Mouse (Mus musculus) gastrocnemius, postnatal 14 days (tissue): Measurements from ENCODE around the gene Gjd2. TPM values are rescaled to one million over a fixed set of nuclear protein-coding genes. Genes with fewer than 3 reads are reported as not detected.

Source experiments
- DNase-seq: peaks from one replicate; pipeline ENCODE4 v3.0.0; 2021; ENCODE audit warnings: mixed read lengths
- intact Hi-C: fragments of 180-260 bp; cut with DNase I; formaldehyde crosslinking; loops from one replicate; pipeline ENCODE4 v1.15.1; 2025; ENCODE audit warnings: low total_unique reads
- long read RNA-seq, 2 experiments: library from polyadenylated mRNA; stranded (forward); transcript quantifications; one replicate each; pipeline ENCODE4 v2.0.0; 2021
- total RNA-seq, 2 experiments: library from RNA; stranded (reverse); gene quantifications; 2 replicates each; pipeline ENCODE4 v1.2.3; 2021

Gene Gjd2
- not detected for total RNA-seq
- long read RNA-seq, experiment 1 = 0 reads
- long read RNA-seq, experiment 2 = 0 reads

DNA sequence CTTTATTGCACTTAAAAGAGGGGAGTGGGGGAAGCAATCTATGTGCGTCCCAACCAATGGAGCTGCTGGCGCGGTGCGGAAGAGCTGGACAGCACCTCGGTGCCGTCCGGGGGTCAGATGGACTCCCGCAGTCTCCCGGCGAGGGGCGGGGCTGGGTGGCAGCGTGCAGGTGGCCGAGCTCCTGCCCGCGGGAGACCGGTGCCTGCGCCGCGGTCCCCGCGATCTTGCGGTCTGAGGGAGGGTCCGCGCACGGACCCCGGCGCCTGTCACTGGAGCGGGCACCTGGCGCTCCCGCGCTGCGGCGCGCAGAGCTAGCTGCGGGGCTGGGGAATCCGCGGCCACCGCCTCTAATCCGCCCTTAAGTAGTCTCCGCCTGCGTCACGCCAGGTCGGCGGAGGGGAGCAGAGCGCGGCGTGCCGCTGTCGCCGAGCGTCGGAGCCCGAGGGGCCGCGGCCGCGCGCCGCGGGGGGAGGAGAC, at the start of gene Gjd2:
Gjd2 (minus strand) TSS at position 325 of the 477 bp plus-strand sequence.
- intact Hi-C loops = no loop called here
- no peak for DNase-seq

DNA sequence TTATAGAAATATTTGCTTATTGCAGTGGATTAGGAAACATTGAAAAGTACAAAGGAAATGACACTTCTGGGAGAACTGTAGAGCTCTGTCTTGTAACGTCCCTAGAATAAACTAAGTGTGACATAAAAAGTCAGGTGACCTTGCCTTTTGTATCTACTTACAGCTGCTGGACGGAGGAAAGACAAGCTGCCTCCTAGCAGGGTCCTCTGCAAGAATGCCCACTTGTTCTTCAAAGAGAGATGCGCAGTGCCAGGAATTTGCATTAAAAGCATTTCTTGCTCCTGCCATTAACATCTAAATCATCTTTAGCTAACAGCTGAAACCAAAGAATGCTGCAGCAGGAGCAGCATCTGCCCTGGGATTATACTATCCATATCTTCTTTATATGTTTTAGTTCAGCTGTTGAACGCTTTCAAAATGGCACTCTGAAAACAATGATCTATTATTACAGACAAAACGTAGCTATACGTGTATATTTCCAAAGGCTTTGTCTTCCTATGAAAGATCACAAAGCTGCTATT, 46.7 kb upstream of the Gjd2 start:
- DNase-seq = no peak
- intact Hi-C loops = no loop called here

DNA sequence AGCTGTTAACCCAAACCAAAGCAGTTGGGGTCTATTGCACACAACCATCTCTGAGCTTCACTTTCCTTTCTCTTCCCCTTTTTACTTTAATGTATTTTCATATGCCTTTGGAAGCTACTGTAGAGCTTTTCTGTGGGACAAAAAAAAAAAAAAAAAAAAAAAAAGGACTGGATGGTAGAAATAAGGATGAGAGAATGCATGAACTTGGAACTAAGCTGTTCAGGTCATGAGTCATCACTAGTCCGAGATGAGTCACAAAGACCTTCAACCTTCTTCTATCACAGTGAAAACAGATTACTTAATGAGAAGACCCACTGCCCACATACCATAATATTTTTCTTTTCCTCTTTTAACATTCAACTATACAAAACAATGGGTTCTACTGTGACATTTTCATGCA, 46.2 kb upstream of the Gjd2 start:
- DNase-seq = no peak
- intact Hi-C loops = no loop called here

DNA sequence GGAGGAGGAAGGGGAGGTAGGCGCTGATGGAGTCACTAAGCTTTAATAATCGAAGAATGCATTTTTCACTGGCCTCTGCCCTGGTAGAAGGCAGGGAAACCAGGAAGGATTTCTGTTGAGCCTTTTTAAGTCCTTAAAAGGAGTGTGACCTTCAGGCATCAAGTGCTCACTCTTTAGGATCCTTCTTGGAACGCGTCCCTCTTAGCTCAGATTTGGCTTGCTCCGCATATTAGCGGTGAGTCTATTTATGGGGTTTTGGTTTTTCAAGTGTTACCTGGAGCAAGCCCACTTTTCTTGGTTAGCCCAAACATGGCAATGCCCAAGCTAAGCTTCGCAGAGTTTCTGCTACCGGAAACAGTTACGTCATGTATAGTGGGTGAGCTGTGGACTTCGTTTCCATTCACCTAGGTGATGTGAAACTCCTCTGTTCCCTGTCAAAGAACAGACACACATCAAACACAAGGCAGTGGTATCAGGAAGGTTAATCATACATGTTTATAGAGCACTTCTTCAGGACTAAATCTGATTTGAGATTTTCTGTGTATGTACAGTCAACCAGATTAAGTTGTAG, 44.9 kb upstream of the Gjd2 start:
- intact Hi-C loops = no loop called here
- DNase-seq = no peak

DNA sequence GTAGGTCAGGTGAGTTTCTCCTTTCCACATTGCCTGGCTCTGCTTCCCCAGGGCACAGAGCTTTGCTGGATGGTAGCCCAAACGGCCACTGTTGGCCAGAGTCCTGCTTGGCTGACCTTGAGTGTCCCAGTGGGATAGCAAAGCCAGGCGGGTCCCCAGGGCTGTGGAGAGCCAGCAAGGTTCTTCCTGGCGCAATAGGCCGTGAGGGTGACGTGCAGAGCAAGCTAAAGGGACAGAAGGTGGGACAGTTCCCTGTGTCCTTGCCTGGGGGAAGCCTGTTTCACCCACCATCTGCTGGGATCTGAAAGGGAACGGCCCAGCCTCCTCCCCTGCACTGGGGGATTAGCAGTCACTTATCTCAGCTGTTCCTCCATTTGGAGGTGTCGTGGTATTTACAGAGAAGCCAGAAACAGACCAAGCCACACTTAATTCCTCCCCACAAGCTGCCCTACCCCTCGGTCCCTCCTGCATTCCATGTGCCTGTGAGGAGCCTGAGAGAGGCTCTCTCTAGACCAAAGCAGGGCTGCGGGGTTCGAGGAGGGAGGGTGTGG, 44.0 kb upstream of the Gjd2 start:
- DNase-seq = peak; percentile 67
- intact Hi-C loops = no loop called here

DNA sequence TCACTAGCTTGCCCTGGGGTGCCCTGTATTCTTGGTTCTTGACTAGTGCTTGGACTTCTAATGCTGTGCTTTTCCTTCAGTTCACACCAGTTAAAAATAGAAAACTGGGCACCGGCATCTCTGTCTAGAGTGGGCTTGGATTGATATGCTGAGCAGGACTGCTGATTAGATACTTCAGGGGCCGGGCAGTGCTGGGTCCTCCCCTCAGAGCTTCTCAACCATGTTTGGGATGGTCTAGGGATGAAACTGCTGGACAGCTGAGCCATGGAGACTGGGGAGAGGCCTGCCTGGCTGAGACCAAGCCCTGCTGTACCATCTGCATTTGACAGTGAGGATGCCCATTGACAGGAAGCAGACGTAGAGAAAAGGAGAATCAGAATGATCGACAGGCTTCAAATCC, 40.7 kb upstream of the Gjd2 start:
- DNase-seq = peak; percentile 7
- intact Hi-C loops = no loop called here

DNA sequence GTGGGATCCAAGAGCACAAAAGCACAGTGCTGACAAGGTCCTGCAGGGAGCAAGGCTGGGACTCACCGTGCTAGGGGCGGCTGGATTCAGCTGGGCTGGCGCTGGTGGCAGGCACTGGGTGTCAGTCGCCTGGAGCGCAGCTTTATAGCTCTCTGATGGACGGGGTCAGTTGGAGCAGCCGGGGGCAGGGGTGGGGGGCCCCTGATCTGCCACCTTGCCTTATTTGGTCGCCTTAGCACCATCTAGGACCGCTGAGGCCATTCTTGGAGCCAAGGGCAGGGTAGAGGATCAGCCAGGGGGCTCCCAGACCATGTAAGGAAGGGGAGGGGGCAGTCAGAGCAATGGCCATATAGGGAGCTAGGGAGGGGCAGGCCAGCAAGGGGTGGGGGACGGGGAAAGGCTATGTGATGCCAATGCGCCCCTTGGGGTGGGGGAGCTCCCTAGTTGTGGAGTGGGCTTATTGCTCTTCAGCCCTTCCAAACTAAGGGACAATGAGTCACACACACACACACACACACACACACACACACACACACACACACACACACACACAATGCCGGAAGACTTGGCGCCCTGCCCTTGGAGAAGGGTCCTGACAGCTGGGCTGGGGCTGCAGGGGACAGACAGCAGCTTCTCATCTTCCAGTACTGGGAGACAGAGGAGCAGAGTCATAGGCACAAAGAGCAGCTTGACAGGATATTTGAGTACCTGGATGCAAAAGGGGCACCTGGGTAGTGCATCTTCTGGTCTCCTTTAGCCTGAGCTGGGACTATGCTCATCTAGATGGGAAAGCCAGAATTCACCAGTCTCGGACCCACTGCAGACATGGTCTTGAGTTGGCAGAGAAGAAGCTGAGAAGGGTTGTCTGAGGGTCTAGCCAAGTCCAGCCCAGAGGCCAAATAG, 39.5 kb upstream of the Gjd2 start, which contains the start of gene Actc1:
Actc1 (minus strand) TSS at position 853 of the 903 bp plus-strand sequence.
- DNase-seq = peak; percentile 52

DNA sequence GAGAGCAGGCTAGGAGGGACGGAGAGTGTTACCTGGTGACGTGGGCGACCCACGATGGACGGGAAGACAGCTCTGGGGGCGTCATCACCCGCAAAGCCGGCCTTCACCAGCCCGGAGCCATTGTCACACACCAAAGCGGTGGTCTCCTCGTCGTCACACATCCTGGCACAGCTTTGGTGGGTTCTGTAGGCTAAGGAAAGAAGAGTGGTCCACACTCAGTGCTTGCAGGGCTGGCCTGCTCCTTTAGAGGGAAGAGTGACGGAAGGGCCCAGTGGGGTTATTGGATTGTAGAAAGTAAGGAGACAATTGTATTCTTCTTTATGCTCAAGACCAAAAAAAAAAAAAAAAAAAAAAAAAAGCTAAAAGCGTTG, 38.4 kb upstream of the Gjd2 start:
- no peak for DNase-seq
- intact Hi-C loops = no loop called here

More for the DNA sequence above, 39.5 kb upstream of the Gjd2 start, which contains the start of gene Actc1:
- intact Hi-C loops = no loop called here

DNA sequence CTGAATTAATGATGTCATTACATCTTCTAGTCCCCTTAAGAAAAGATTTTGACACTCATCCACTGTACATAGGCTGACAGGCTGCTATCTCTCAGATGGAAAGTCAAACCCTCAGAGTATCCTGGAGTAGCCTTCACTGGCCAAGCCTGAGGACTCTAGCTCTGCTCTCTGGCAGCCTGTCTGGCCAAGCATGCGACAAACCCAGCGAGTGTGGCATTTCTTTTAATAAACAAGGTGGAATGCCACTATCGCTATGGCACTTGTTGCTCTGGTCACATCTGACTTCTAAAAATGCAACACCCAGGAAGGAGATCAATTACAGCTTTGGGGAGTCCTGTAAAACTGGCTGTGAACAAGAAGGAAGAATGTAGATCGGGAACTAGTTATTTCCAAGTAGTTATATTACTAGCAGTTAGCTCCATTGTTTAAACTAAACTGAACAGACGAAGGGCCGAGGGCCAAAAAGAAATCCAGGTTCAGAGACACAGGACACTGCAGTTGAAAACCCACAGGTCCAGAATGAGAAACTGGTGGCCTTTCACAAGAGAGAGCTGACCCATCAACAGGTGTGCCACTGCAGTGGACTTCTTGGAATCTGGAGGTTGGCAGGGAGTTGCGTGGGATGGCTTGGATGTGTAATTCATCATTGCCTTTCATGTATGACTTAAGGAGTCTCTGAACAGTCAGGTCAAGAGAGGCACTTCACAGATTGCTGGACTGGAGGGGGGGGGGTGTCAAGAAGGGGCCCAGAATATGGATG, 37.9 kb upstream of the Gjd2 start:
- intact Hi-C loops = no loop called here
- peak; percentile 19 for DNase-seq

DNA sequence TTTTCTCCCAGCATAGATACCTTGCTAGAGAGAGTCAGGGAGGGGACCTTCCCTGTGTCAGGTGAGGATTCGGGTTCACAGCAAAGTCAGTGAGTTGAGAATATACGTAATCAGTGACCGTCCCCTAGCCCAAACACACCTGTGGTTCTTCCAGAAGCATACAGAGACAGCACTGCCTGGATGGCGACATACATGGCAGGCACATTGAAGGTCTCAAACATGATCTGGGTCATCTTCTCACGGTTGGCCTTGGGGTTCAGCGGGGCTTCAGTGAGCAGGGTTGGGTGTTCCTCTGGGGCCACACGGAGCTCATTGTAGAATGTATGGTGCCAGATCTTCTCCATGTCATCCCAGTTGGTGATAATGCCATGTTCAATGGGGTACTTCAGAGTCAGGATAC, 36.7 kb upstream of the Gjd2 start:
- no peak for DNase-seq

DNA sequence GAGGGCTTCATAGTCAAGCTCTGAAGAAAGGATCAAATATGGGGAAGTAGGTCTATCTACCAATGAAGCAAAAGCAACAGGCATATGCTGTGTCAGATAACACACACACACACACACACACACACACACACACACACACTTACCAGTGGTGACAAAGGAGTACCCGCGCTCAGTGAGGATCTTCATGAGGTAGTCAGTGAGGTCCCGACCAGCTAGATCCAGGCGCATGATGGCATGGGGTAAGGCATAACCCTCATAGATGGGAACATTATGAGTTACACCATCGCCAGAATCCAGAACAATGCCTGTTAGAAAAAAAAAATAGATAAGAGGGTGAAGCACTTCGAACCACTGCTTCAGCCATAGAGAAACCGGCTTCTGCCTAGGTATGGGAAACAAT, 36.0 kb upstream of the Gjd2 start:
- intact Hi-C loops = no loop called here
- DNase-seq = no peak

More for the DNA sequence above, 36.7 kb upstream of the Gjd2 start:
- intact Hi-C loops = no loop called here

DNA sequence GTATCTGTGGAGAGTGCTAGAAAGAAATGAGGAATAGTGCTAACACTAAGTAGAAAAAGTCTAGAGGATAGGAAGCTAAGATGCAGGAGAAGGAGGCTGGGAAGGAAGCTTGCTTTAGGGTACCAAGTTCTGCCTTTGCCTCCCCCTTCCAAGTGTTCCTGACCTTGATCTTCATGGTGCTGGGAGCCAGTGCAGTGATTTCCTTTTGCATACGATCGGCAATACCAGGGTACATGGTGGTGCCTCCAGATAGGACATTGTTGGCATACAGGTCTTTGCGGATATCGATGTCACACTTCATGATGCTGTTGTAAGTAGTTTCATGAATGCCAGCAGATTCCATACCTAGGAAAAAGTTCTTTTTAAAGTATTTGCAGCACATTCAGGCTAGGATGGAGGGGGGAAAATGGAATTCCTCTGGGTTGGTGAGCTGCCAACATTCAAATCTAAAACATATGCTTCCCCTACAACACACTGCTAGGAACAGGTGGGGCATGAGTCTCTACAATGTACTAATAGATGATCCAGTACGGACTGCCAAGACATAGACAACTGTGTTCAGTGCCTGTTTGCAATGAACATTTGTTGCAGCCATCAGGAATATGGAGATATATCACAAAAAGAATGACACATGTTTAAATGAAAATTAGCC, 34.7 kb upstream of the Gjd2 start:
- intact Hi-C loops = no loop called here

DNA sequence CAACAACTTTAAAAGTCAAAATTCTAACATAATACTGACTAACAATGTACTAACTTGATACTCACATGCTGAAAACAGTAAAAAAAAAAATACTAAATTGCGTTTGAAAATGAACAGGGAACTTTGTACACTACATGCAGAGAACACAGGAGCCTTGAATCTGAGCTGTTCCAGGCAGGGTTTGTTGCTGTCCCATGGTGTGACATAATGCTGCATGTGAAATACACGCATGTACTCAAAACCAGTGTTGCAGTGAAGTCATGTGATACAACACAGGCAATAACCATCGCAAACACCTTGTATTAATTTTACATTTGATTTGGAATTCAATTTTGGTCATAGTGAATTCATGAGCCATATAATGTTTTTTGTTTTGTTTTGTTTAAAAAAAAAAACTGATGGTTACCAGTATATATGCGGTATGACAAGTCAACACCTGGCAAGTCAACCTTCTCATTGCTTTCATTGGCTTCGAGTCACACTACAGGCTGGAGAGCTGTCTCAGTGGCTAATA, 32.8 kb upstream of the Gjd2 start:
- no peak for DNase-seq
- intact Hi-C loops = no loop called here

More for the DNA sequence above, 34.7 kb upstream of the Gjd2 start:
- no peak for DNase-seq

DNA sequence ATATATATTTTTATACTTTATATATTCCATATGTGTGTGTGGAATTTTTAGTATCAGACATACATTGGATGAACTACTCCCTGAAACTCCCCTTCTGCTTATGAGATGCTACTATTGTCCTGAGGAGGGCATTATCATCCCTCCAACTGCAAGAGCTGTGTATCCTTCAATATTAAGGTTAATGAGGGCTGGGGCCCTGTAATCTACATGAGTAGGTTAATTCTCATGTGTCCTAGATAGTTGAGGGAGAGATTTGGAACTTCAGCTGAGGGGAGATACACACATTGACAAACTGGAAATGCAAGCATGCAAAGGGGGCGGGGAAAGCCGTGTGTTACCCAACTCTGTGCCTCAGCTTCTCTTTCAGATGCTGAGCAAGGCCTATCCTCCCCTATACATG, 24.5 kb upstream of the Gjd2 start:
- intact Hi-C loops = no loop called here
- DNase-seq = no peak

DNA sequence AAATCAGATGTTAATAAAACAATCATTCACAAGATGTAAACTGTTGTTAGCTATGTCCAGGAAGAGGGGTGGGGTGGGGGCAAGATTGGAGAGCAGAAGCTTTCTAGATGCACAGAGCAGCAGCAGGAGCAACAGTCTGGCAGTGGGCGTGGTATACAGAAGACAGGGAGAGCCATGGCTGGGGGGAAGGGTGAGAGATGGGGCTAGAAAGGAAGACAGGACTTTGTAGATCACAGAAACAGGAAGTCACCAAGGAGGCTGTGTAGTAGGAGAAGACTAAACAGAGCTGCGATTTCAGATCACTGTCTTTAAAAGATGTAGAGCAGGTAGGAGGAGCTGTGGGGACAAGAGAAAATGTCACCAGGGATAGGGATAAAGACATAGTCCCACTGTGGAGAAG, 18.8 kb upstream of the Gjd2 start:
- DNase-seq = no peak
- intact Hi-C loops = no loop called here

DNA sequence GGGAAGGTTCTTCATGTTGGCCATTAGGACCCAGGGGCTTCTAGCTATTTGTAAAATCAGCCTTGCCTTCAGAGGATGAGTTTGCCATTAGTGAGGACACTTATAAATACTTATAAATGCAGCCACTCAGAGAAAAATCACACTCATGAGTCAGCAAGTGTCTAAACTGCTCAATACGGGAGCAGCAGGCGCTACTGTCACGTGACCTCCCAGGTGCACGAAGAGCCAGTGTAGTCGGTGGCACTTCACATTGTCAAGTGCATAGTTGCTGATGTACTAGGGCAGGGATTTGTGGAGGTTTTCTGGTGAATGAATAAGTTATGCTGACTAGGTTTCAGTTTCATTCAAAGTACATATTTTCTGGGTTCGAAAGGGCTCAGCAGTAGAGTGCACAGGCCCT, 10.0 kb upstream of the Gjd2 start:
- DNase-seq = no peak
- intact Hi-C loops = no loop called here

DNA sequence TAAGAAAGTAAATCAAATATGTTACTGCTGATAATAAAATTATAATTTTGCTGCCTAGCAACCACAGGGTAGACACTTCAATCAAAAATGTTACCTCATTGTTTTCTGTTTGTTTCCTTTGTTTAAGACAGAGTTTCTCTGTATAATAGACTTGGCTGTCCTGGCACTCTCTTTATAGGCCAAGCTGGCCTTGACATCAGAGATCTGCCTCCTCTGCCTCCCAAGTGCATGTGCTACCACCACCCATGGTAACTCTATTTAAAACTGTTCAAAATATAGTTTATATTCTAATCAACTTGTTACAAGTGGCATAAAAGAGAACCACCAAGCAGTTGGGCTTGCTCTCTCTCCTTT, 6.8 kb upstream of the Gjd2 start:
- intact Hi-C loops = no loop called here

DNA sequence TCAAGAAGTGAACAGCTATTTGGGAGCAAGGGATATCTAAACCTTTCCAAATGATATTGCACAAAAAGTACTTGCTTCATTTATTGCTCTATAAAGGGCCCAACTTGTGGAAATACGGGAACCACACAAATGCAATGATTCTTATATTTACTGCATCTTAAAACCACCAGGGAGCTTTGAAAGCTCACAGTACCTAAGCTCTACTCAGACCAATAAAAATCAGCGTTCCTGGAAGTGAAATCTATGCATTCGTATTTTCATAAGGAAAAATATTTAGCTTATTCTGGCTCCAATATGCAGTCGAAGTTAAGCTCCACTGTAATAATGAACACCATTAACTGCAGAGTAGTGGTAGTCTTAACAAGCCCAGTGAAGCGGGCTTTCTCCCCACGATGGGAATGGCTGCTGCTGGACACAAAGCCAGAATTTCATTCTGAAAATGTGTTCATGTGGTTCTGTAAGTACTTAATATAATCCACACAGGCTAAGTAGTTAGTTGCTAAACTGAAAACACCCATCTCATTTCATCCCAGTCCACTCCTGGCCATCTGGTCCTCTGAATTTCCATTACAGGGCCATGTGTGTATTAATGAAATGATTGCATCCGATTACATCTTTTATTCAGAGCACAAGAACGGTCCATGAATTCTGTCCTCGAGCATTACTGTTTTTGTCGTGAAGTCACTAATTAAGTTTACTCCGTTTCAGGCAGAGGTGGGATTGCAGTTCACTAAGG, 6.2 kb upstream of the Gjd2 start:
- intact Hi-C loops = no loop called here
- DNase-seq = no peak

More for the DNA sequence above, 6.8 kb upstream of the Gjd2 start:
- no peak for DNase-seq
